Mouse (Mus musculus) lung, adult 2 months (tissue): ENCODE measurements around the gene Slc29a1. TPM values are rescaled to one million over a fixed set of nuclear protein-coding genes. Genes with fewer than 3 reads are reported as not detected.

ENCODE experiments used
- DNase-seq: peaks from one replicate; pipeline ENCODE4 v3.0.0; 2022
- H3K4me1 ChIP-seq: fragments of 200-500 bp; 2 replicates; pipeline ENCODE4 v1.6.1; 2011; ENCODE audit warnings: low read length; ENCODE audit not compliant: control insufficient read depth, insufficient read depth
- H3K4me3 ChIP-seq: fragments of 200-500 bp; replicated peaks from 2 replicates; pipeline ENCODE3; 2011; ENCODE audit warnings: low read depth, mild to moderate bottlenecking, control low read depth, low read length; ENCODE audit errors: extremely low read depth
- CTCF ChIP-seq: fragments of 200-500 bp; IDR thresholded peaks from 2 replicates; pipeline ENCODE4 v1.5.1; 2011; ENCODE audit warnings: mild to moderate bottlenecking, low read length, control low read depth; ENCODE audit not compliant: insufficient read depth
- POLR2A ChIP-seq: fragments of 200-500 bp; IDR thresholded peaks from 2 replicates; pipeline ENCODE4 v1.6.1; 2011; ENCODE audit warnings: low read depth, mild to moderate bottlenecking, control low read depth, low read length, borderline replicate concordance; ENCODE audit errors: extremely low read depth
- WGBS: fragments of 180-500 bp; shearing (Covaris S2); methylation state at CpG from one replicate; pipeline ENCODE4 v1.1.7; 2018; 5-methylcytosine and 5-hydroxymethylcytosine counted together
- polyA plus RNA-seq: library from polyadenylated mRNA; depleted of rRNA; stranded (reverse); fragments of >200 nt; gene quantifications from 2 replicates; pipeline ENCODE4 v1.2.3, GENCODE M21; 2012

The Slc29a1 gene
- polyA plus RNA-seq, 1 experiment, result 185 TPM

DNA sequence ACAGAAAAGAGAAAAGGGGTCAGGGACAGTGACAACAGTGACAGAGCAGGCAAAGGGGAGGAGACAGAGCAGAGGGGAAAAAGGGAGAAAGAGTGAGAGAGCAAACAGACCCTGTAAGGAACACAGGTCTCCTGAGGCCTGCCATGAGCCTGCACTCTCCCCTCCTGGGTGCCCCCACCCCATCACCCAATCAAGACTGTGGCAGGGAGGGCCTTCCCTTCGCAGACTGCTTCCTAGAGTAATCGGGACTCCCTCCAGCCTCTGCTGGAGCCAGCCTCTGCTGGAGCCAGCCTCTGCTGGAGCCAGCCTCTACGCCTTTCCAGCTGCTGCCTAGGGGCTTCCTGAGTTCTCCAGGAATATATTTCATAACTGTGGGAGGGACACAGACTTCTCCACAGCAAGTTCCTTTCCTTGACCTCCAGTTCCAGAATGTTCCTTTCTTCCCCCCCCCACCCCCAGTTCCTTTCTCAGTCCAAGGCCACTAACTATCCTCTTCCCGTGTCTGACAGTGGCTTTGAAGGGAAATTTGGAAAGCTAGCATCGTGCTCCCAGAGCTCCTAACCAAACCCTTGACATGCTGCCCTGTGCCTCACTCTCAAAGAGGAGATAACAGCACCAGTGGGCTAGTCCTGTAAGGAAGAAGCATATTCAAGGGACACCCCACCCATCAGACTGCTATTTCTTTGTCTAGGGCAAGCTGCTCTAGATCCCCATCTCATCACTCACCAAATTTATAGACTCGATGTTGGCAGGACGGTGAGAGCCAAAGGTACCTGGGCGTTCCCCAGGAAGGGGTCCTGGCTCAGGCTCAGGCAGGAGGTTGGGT is 6.6 kb downstream of the Slc29a1 start:
- DNase-seq, result no peak

DNA sequence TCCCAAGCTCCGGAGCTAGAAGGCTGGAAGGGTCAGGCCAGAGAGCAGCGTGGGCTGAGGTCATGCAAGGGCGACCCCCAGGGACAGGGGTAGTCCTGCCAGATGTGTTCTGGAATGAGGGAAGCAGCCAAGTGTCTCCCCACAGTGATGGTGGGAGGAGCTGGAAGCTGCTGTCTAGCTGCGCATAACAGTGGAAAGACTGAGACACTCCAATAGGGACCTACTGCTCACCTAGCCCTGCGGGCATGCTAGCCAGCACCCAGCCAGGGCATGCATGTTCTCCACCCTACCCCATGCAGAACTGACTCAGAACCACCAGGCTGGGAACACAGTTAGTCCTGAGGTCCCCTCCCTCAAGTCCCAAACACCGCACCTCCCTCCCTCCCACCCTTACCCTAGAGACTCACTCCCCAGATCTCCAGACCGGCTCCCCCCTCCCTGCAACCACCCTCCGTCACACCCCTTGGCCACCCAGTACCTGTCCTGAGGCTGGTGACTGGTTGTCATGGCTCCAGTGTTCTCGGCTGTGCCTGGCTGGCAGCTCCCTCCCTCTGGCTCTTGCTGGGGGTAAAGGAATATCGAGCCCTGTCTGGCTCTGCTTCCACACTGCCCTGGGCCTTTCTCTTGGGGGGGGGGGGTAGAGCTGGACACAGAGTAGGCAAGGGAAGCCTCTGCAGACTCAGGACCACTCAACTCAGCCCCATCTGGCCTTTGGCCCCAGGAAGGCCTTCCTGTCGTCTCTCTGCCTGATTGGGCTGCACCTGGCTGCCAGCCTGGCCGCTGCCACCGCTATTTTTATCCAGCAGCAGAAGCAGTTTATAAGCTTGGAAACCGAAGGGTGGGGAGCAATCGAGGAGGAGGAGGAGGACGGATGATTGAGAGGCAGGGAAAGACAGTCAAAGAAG is 7.5 kb downstream of the Slc29a1 start:
- peaks cover 38% of the 10 kb centered on the region for H3K4me1 ChIP-seq
- TF ChIP-seq CTCF, result no peak
- 0 out of 2 replicates have a peak, but pooled peaks have one; percentile 22 for TF ChIP-seq POLR2A
- WGBS, result 40% methylated on average over 16 of the region's 16 CpGs
- no peak for DNase-seq
- H3K4me3 ChIP-seq, result peak overlapping the region; percentile 6

More for the DNA sequence above, 6.6 kb downstream of the Slc29a1 start:
- WGBS, result 40% methylated on average over 8 of the region's 8 CpGs
- no peak overlapping the region for H3K4me3 ChIP-seq
- peaks cover 42% of the 10 kb centered on the region for H3K4me1 ChIP-seq
- TF ChIP-seq POLR2A (no peak), CTCF (no peak)

DNA sequence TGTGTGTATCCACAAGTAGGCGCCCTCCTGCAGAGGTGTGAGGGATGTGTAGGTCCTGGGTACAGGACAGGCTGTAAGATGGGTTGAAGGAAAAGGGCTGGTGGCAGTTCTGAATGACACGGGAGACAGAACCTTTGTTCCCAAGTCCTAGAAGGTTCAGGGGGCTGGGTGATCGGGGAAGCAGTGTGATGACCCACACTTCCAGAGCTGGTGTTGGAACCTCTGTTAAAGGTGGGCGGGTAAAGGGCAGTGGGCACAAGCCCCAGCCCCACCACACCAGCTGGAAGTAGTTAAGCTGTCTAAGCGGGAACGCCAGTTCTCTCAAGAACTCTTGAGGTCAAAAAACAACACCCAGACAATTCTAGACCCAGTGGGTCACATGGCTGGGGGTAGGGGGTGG is 9.0 kb downstream of the Slc29a1 start:
- WGBS, result 75% methylated on average over 6 of the region's 6 CpGs
- DNase-seq, result no peak
- Histone ChIP-seq H3K4me1 (peaks cover 33% of the 10 kb centered on the region), H3K4me3 (no peak overlapping the region)
- TF ChIP-seq CTCF (no peak), POLR2A (no peak)

DNA sequence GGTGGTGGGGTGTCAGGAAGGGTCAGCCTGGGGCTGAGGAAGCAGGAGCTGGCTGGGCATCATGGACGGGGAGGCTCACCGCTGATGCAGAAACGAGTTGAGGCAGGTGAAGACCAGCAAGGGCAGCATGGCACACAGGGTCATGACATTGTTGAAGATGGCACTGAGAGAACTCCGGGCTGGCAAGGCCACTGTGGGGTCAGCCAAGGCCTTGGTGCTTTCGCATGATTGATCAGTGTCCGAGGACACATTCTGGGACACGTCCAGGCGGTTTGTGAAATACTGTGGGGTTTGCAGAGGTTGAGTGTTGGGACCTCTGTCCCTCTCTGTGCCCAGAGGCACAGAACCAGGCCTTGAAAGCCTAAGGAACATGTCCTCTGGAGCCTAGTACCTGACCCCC is 9.6 kb downstream of the Slc29a1 start:
- peaks cover 36% of the 10 kb centered on the region for H3K4me1 ChIP-seq
- TF ChIP-seq POLR2A, result no peak
- no peak for TF ChIP-seq CTCF
- DNase-seq, result no peak
- 89% methylated on average over 8 of the region's 8 CpGs for WGBS
- H3K4me3 ChIP-seq, result no peak overlapping the region

DNA sequence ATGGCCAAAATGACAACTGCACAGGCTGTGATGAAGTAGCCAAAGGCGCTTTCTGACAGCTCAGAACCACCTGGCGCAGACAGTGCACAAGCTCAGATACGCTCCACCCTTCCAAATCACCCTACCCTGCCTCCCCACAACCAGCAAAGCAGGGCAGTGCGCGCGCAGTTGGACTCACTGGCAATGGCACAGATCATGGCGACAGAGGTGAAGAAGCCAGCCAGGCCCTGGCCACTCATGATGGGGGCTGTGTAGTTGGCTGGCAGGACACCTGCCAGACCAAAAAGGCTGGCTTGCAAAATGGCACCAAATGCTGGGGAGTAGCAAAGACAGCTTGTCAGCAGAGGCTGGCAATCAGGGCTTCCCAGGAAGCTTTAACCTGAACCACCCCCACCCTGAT is 10.2 kb downstream of the Slc29a1 start:
- no peak for TF ChIP-seq POLR2A
- TF ChIP-seq CTCF, result no peak
- H3K4me3 ChIP-seq, result no peak overlapping the region
- H3K4me1 ChIP-seq, result peaks cover 41% of the 10 kb centered on the region
- WGBS, result 95% methylated on average over 7 of the region's 7 CpGs
- DNase-seq, result no peak

DNA sequence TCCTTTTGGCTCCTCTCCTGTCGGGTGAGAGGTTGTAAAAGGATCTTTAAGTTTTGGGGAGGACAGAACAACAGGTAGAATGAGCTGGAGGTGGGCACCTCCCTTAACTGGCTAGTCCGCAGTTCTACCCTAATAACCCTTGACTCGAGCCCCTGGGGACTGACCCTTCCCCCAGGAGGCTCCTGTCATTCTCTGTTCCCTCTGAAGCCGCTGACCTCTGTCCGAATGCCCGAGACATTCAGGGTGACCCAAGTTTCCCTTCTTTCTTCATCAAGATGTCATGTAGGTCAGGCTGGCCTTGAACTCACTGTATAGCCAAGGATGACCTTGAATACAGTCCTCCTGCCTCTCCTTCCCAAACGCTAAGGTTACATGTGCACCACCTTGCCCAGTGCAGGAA is 11.0 kb downstream of the Slc29a1 start:
- Histone ChIP-seq H3K4me3 (no peak overlapping the region), H3K4me1 (peaks cover 39% of the 10 kb centered on the region)
- TF ChIP-seq CTCF (no peak), POLR2A (no peak)
- no peak for DNase-seq
- WGBS, result 84% methylated on average over 7 of the region's 7 CpGs

DNA sequence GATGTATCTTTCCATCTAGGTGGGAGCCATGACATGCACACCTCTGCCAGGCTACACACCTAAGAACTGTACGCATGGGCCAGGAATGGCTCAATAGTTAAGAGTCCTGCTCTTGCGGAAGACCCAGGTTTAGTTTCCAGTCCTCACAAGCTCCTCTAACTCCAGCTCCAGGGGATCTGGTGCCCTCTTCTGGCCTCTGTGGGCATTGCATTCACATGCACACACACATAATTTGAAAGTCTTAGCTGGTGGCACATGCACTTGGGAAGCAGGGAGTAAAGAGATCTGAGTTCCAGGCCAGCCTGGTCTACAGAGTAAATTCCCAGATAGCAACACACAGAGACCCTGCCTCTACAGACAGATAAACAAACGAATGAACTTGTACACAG is 13.0 kb downstream of the Slc29a1 start:
- DNase-seq, result no peak
- WGBS, result 93% methylated on average over 3 of the region's 3 CpGs
- peaks cover 28% of the 10 kb centered on the region for H3K4me1 ChIP-seq
- TF ChIP-seq CTCF (no peak), POLR2A (no peak)
- H3K4me3 ChIP-seq, result no peak overlapping the region

DNA sequence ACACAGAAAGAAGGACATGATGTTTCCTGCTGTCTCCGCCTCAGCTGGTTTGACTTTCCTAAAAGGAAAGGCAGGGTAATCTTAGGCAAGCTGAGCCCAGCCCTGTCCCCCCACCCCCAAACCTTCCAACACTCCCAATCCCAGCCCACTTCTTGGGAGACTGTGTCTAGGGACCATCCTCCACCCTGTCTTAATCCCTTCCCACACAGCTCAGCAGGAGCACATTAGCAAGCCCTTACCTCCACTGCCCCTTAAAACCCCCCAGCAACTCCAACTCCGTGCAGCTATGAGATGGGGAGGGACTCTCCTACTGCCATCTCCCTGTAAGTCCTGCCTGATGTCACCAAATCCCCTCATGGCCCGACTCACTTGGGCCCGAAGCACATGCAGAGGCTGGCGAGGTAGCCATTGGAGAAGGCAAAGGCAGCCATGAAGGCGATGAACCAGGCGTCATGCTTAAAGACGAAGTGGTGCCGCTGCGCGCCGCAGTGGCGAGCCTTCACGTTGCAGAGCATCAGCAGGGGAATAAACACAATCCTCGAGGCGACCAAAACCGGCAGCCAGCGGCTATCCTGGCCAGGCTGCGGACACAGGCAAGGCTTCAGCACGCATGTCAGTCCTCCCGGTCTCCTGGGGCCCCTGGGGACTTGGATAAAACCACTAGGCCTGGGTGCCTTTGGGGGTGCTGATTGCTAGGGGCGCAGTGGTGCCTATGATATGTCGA is 13.5 kb downstream of the Slc29a1 start:
- TF ChIP-seq CTCF (no peak), POLR2A (no peak)
- no peak for DNase-seq
- Histone ChIP-seq H3K4me1 (peaks cover 26% of the 10 kb centered on the region), H3K4me3 (no peak overlapping the region)
- WGBS, result 78% methylated on average over 23 of the region's 23 CpGs
